Mouse (Mus musculus): ENCODE data around the gene Sugp1. TPM values are rescaled to one million over a fixed set of nuclear protein-coding genes. Genes with fewer than 3 reads are reported as not detected.
"Not testable (repeated sequence)": the region's sequence is repeated elsewhere in the genome, so short reads cannot be mapped to it uniquely, and the experiment has no call there.

The Sugp1 gene
- polyA plus RNA-seq, 1 experiment from 2014 or later = 55.8 TPM

GRCm38 (mm10) chr8:70030255-70030654 is 12.4 kb upstream of the Sugp1 start:
- Histone ChIP-seq H3K4me2 (ENCODE audit: low read length) (no peak overlapping the region), H3K4me1 (ENCODE audit: control insufficient read depth, insufficient read depth, low read depth, low read length) (no peaks in the 10 kb centered on the region), H3K36me3 (ENCODE audit: control insufficient read depth, insufficient read depth, low read length) (peaks cover 45% of the 10 kb centered on the region), H3K9ac (ENCODE audit: low read depth, low read length) (no peak overlapping the region), H3K4me3 (ENCODE audit: low read length) (no peak overlapping the region), H3K9me3 (ENCODE audit: control insufficient read depth, low read length) (no peaks in the 10 kb centered on the region), H3K27ac (ENCODE audit: low read depth, low read length) (no peak overlapping the region), H3K27me3 (replicated peaks; ENCODE audit: control insufficient read depth, insufficient read depth, low read length) (no peaks in the 10 kb centered on the region)
- ATAC-seq = no peak
- 82% methylated on average over 1 of the region's 1 CpGs for WGBS

- no peaks in the 10 kb centered on the region for H3K9me3 ChIP-seq (ENCODE audit: control insufficient read depth, low read length)
- H3K27me3 ChIP-seq (replicated peaks; ENCODE audit: control insufficient read depth, insufficient read depth, low read length) = no peaks in the 10 kb centered on the region
- peaks cover 18% of the 10 kb centered on the region for H3K4me1 ChIP-seq (ENCODE audit: control insufficient read depth, insufficient read depth, low read depth, low read length)
- no peak overlapping the region for H3K9ac ChIP-seq (ENCODE audit: low read depth, low read length)
- H3K36me3 ChIP-seq (ENCODE audit: control insufficient read depth, insufficient read depth, low read length) = no peaks in the 10 kb centered on the region
- no peak overlapping the region for H3K4me2 ChIP-seq (ENCODE audit: low read length)
- H3K4me3 ChIP-seq (ENCODE audit: low read length) = no peak overlapping the region
- 97% methylated on average over 1 of the region's 1 CpGs for WGBS
- no peak overlapping the region for H3K27ac ChIP-seq (ENCODE audit: low read depth, low read length)
- no peak for ATAC-seq
Observed at GRCm38 (mm10) chr8:70037994-70038393, 4.6 kb upstream of the Sugp1 start.

GRCm38 (mm10) chr8:70041885-70042546 is 597 bp upstream of the Sugp1 start:
- Histone ChIP-seq H3K27me3 (replicated peaks; ENCODE audit: control insufficient read depth, insufficient read depth, low read length) (no peaks in the 10 kb centered on the region), H3K4me3 (ENCODE audit: low read length) (peak overlapping the region; percentile 72), H3K9ac (ENCODE audit: low read depth, low read length) (peak overlapping the region; percentile 99), H3K9me3 (ENCODE audit: control insufficient read depth, low read length) (no peaks in the 10 kb centered on the region), H3K4me1 (ENCODE audit: control insufficient read depth, insufficient read depth, low read depth, low read length) (peaks cover 29% of the 10 kb centered on the region), H3K27ac (ENCODE audit: low read depth, low read length) (peak overlapping the region; percentile 93), H3K4me2 (ENCODE audit: low read length) (peak overlapping the region; percentile 94), H3K36me3 (ENCODE audit: control insufficient read depth, insufficient read depth, low read length) (no peaks in the 10 kb centered on the region)
- under 1% methylated on average over 46 of the region's 47 CpGs for WGBS
- ATAC-seq = peak; percentile 44

GRCm38 (mm10) chr8:70043996-70044395 is 1.4 kb downstream of the Sugp1 start:
- WGBS = 87% methylated on average over 5 of the region's 5 CpGs
- Histone ChIP-seq H3K9ac (ENCODE audit: low read depth, low read length) (peak overlapping the region; percentile 99), H3K36me3 (ENCODE audit: control insufficient read depth, insufficient read depth, low read length) (0 out of 2 replicates have a peak, but pooled peaks cover 2% of the 10 kb centered on the region), H3K27me3 (replicated peaks; ENCODE audit: control insufficient read depth, insufficient read depth, low read length) (no peaks in the 10 kb centered on the region), H3K27ac (ENCODE audit: low read depth, low read length) (no peak overlapping the region), H3K9me3 (ENCODE audit: control insufficient read depth, low read length) (no peaks in the 10 kb centered on the region), H3K4me1 (ENCODE audit: control insufficient read depth, insufficient read depth, low read depth, low read length) (peaks cover 29% of the 10 kb centered on the region), H3K4me2 (ENCODE audit: low read length) (peak overlapping the region; percentile 91), H3K4me3 (ENCODE audit: low read length) (peak overlapping the region; percentile 72)
- no peak for ATAC-seq

GRCm38 (mm10) chr8:70049662-70050061 is 7.0 kb downstream of the Sugp1 start:
- Histone ChIP-seq H3K9me3 (ENCODE audit: control insufficient read depth, low read length) (no peaks in the 10 kb centered on the region), H3K27me3 (replicated peaks; ENCODE audit: control insufficient read depth, insufficient read depth, low read length) (no peaks in the 10 kb centered on the region), H3K4me2 (ENCODE audit: low read length) (no peak overlapping the region), H3K9ac (ENCODE audit: low read depth, low read length) (no peak overlapping the region), H3K36me3 (ENCODE audit: control insufficient read depth, insufficient read depth, low read length) (peaks cover 31% of the 10 kb centered on the region), H3K4me3 (ENCODE audit: low read length) (no peak overlapping the region), H3K27ac (ENCODE audit: low read depth, low read length) (no peak overlapping the region), H3K4me1 (ENCODE audit: control insufficient read depth, insufficient read depth, low read depth, low read length) (no peaks in the 10 kb centered on the region)
- no peak for ATAC-seq

GRCm38 (mm10) chr8:70050434-70050833 is 7.8 kb downstream of the Sugp1 start:
- H3K27ac ChIP-seq (ENCODE audit: low read depth, low read length); H3K4me2 ChIP-seq (ENCODE audit: low read length); H3K9me3 ChIP-seq (ENCODE audit: control insufficient read depth, low read length); H3K4me3 ChIP-seq (ENCODE audit: low read length); ATAC-seq; H3K4me1 ChIP-seq (ENCODE audit: control insufficient read depth, insufficient read depth, low read depth, low read length); H3K27me3 ChIP-seq (replicated peaks; ENCODE audit: control insufficient read depth, insufficient read depth, low read length); H3K9ac ChIP-seq (ENCODE audit: low read depth, low read length): not testable (repeated sequence)
- H3K36me3 ChIP-seq (ENCODE audit: control insufficient read depth, insufficient read depth, low read length) = peaks cover 37% of the 10 kb centered on the region
- 94% methylated on average over 5 of the region's 5 CpGs for WGBS

- Histone ChIP-seq H3K4me3 (ENCODE audit: low read length) (no peak overlapping the region), H3K27ac (ENCODE audit: low read depth, low read length) (no peak overlapping the region), H3K9me3 (ENCODE audit: control insufficient read depth, low read length) (no peaks in the 10 kb centered on the region), H3K4me2 (ENCODE audit: low read length) (no peak overlapping the region), H3K36me3 (ENCODE audit: control insufficient read depth, insufficient read depth, low read length) (peaks cover 56% of the 10 kb centered on the region), H3K9ac (ENCODE audit: low read depth, low read length) (no peak overlapping the region), H3K4me1 (ENCODE audit: control insufficient read depth, insufficient read depth, low read depth, low read length) (no peaks in the 10 kb centered on the region), H3K27me3 (replicated peaks; ENCODE audit: control insufficient read depth, insufficient read depth, low read length) (no peaks in the 10 kb centered on the region)
- no peak for ATAC-seq
- WGBS = 72% methylated on average over 1 of the region's 1 CpGs
Observed at GRCm38 (mm10) chr8:70057721-70058120, 15.1 kb downstream of the Sugp1 start.

GRCm38 (mm10) chr8:70071836-70072440 is 29.3 kb downstream of the Sugp1 start:
- ATAC-seq = 0 out of 2 replicates have a peak, but pooled peaks have one; percentile 19
- no peak overlapping the region; the same call in 1 of the 2 replicates for H3K27ac ChIP-seq (ENCODE audit: low read depth, low read length)
- H3K36me3 ChIP-seq (ENCODE audit: control insufficient read depth, insufficient read depth, low read length) = peaks cover 33% of the 10 kb centered on the region
- H3K4me3 ChIP-seq (ENCODE audit: low read length) = no peak overlapping the region
- WGBS = 89% methylated on average over 2 of the region's 2 CpGs
- H3K9me3 ChIP-seq (ENCODE audit: control insufficient read depth, low read length) = no peaks in the 10 kb centered on the region
- no peak overlapping the region for H3K9ac ChIP-seq (ENCODE audit: low read depth, low read length)
- H3K4me2 ChIP-seq (ENCODE audit: low read length) = no peak overlapping the region
- no peaks in the 10 kb centered on the region; the same call in 1 of the 2 replicates for H3K4me1 ChIP-seq (ENCODE audit: control insufficient read depth, insufficient read depth, low read depth, low read length)
- no peaks in the 10 kb centered on the region for H3K27me3 ChIP-seq (replicated peaks; ENCODE audit: control insufficient read depth, insufficient read depth, low read length)

GRCm38 (mm10) chr8:70072441-70073069 is 29.9 kb downstream of the Sugp1 start, which contains the start of gene Tm6sf2:
Gene Tm6sf2 (plus strand): TSS chr8:70072924.
- no peaks in the 10 kb centered on the region for H3K9me3 ChIP-seq (ENCODE audit: control insufficient read depth, low read length)
- 15% methylated on average over 16 of the region's 27 CpGs for WGBS
- peak; percentile 50 for ATAC-seq
- peak within 1 kb of the TSS; percentile 34; the same call in 1 of the 2 replicates for H3K4me2 ChIP-seq (ENCODE audit: low read length)
- no peak within 1 kb of the TSS for H3K9ac ChIP-seq (ENCODE audit: low read depth, low read length)
- no peak within 1 kb of the TSS; the same call in 1 of the 2 replicates for H3K27ac ChIP-seq (ENCODE audit: low read depth, low read length)
- H3K4me3 ChIP-seq (ENCODE audit: low read length) = no peak within 1 kb of the TSS
- no peaks in the 10 kb centered on the region for H3K27me3 ChIP-seq (replicated peaks; ENCODE audit: control insufficient read depth, insufficient read depth, low read length)
- no peaks in the 10 kb centered on the region; the same call in 1 of the 2 replicates for H3K4me1 ChIP-seq (ENCODE audit: control insufficient read depth, insufficient read depth, low read depth, low read length)
- H3K36me3 ChIP-seq (ENCODE audit: control insufficient read depth, insufficient read depth, low read length) = peaks cover 33% of the 10 kb centered on the region
